Mouse (Mus musculus): ENCODE results near the gene Cds2.
"Not testable (repeated sequence)": the region's sequence is repeated elsewhere in the genome, so short reads cannot be mapped to it uniquely, and the experiment has no call there.

Cds2 gene

GRCm38 (mm10) chr2:132265196-132265595, 2.2 kb downstream of the Cds2 start:
- in situ Hi-C loops (cut with MboI, MseI): no loop called here

GRCm38 (mm10) chr2:132266086-132266485, 3.1 kb downstream of the Cds2 start:
- in situ Hi-C loops (cut with MboI, MseI): no loop called here

DNA sequence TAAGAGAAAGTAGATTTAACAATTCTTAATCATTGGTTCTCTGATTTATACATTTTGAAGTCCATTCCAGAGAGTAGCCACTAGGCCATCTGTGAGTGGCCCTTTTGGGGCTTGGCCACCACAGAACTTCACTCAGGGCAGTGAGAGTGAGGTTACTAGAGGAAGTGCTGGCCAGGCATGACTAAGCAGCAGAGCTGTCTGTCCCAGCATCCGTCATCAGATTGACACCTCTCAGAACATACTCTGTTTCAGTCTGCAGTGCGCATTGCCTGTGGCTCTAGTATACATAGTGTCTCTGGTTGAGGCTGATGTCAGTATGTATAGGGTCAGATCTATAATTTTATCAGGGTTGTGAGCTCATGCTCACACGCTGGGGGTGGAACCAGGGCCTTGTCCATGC, 6.3 kb downstream of the Cds2 start:
- in situ Hi-C loops (cut with MboI, MseI): no loop called here

DNA sequence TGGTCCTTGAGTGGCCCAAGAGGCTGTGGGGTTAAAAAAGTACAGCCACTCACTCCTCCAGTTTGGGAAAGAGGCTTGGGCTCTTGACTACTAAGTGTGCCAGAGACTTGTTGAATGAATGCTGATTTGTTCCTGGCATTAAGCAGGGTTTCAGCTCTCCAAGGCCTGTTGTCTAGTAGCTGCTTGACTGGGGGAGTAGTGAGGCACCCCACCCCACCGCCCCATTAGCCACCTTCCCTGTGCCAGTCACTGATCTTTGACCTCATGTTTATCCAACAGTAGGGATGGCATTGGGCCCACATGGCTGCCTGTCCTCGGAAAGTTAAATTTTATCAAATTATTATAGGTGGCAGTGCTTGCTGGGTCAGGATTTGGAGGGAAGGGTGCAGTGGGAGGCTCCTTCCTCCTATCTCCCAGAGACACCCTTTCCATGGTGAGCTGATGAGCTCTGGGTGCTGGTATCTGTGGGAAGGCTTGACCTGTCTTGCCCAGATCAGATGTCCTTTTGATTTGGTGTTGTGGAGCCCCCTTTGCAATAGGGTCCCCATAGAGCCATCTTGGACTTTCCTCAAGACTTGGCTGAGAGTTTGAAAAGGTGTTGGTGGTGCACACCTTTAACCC, 7.5 kb downstream of the Cds2 start:
- in situ Hi-C loops (cut with MboI, MseI): no loop called here

DNA sequence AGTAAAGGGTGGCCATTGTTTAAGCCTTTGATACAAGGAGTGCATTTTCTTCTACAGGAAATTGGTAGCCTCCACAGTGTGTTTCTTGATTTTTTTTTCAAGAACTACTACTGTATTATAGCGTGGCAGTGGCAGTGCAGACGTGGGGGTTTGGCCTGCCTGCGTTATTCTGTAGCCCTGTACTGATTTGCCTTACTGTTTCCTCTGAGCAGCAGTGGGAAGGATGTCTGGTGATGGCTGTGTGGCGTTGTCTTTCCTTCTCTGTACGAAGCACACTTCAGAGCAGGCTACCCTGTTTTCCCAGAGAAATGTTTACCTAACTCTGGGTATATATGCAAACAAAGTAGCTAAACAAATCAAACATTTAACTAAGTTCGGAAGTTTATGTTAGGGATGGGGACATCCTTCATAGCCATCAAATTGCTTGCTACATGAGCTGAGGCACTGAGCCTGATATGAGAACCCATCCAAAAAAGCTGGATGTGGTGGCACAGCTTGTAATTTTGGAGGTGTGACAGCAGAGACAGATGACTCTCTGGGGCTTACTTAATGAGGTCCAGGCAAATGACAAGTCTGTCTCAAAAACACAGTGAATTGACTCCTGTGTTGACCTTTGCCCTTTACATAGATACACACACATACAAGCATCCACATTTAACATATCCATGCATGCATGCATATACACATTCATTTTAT, 9.9 kb downstream of the Cds2 start:
- in situ Hi-C loops (cut with MboI, MseI): no loop called here

DNA sequence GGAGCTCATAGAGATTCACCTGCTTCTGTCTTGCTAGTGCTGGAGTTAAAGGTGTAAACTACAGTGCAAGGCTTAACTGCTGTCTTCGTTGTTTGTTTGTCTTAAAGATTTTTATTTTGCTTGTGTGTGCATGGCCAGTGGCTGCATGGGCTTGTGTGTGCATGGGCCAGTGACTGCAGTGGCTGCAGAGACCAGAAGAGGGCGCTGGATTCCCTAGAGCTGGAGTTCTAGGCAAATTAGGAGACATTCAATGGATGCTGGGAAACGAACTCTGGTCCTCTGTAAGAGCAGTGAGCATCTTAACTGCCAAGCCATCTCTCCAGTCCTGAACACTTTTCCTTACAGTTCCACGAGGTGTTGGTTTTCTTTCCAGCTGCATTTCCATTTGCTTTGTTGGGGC, 12.6 kb downstream of the Cds2 start:
- in situ Hi-C loops (cut with MboI, MseI): no loop called here

DNA sequence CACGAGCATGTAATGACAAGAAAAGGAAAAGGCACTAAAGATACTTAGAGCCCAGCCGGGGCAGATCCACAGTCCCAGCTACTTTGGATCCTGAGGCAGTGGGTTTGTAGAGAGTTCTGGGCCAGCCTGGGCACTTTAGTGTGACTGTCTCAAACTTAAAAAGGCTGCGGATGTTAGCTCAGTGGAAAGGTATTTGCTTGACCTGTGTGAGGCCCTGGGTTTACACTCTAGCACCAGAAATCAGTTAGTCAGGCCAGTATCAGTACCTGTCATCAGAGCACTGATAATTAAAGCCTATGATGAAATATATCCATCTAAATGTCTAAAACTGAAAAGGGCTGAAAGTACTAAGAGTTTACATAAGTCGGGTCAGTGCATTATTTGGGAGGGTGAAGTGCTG, 13.3 kb downstream of the Cds2 start:
- in situ Hi-C loops (cut with MboI, MseI): no loop called here

DNA sequence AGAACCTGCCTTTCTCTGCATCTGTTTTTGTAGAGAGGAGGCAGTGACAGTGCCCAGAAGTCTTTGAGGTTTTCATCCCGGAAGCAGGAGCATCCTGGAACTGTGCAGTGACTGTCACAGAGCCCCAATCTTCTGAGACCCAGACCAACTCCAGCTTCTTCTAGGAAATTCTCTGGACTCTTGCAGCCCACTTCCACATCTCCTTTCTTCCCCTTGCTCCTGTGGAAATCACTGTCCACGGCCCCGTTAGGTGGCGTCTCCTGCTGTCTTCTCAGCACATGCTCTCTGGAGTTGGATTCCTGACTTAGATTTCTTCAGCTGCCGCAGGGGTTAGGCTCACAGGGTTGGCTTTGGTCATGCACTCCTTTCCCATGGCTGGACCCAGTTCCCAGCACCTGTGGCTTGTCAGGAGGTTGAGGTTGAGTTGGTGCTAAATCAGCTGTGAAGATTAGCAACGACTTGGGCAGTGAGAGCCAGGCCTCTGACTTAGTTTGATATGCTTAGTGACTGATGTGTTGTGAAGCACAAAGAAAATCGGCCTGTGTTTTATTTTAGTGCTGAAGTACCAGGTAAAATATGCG, 15.4 kb downstream of the Cds2 start:
- in situ Hi-C loops (cut with MboI, MseI): no loop called here

DNA sequence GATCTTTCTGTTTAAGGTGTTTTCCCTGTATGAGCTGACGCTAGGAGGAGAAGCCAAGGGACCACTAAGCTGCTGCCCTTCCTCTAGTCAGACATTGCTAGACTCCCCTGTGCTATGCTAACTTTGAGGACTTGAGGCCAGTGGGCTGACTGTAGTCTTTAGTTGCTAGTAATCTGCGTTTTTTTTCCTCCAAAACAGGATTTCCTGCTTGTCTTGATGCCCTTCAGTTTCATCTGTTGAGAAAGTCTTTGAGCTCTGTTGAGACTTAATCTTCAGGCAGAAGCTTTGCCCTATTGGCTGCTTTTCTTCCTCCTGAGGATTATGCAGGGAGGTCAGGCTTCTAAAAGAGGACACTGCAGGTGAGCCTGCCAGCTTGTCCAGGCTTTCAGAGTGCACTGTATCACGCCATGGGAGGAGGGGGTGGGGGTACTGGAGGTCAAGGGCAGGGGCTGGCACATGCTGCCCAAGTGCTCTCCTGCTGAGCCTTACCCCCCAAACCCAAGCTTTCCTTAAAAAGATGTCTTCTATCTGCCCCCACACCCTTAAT, 16.5 kb downstream of the Cds2 start:
- in situ Hi-C loops (cut with MboI, MseI): no loop called here

- in situ Hi-C loops (cut with MboI, MseI): no loop called here
Observed at GRCm38 (mm10) chr2:132279978-132280377, 17.0 kb downstream of the Cds2 start.

GRCm38 (mm10) chr2:132280518-132281120, 17.7 kb downstream of the Cds2 start:
- in situ Hi-C loops (cut with MboI, MseI): no loop called here

DNA sequence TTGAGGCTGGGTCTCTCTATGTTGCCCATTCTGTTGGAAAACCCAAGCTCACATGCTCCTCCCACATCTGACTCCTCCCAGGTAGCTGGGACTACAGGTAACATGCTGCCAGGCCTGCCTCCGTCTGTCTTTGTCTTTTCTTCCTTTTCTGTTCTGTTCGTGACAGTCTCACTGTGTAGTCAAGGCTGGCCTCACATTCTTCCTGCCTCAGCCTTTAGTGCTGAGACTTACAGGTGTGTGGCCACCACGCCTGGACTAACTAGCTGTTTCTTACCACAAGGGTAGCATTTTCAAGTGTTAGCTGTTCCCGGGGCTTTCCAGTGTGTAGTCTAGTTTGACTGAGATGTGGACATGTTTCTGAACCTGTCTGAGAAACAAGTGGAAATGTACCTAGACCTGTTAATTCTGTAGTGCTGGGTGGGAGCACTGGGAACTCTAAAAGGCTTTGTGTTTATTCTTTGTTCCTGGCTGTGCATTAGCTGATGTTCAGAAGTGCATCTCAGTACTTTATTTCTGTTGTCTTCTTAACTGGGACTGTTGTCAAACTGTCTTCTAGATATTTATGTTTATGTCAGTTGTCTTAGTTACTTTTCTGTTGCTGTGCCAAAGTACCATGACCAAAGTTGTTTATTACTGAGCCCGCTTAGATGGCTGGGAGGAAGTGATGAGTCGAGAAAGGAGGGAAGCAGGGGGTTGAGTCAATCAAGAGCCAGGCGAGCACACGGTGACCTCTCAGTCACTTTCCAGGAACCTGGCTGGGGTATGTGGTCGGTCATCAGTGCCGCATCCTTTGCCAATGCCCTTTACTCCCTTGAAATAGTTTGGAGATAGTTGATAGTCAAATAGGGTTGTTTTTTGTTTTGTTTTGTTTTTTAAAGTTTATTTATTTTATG, 18.9 kb downstream of the Cds2 start:
- in situ Hi-C loops (cut with MboI, MseI): no loop called here

- in situ Hi-C loops (cut with MboI, MseI): no loop called here
Observed at GRCm38 (mm10) chr2:132282453-132283174, 19.7 kb downstream of the Cds2 start.

DNA sequence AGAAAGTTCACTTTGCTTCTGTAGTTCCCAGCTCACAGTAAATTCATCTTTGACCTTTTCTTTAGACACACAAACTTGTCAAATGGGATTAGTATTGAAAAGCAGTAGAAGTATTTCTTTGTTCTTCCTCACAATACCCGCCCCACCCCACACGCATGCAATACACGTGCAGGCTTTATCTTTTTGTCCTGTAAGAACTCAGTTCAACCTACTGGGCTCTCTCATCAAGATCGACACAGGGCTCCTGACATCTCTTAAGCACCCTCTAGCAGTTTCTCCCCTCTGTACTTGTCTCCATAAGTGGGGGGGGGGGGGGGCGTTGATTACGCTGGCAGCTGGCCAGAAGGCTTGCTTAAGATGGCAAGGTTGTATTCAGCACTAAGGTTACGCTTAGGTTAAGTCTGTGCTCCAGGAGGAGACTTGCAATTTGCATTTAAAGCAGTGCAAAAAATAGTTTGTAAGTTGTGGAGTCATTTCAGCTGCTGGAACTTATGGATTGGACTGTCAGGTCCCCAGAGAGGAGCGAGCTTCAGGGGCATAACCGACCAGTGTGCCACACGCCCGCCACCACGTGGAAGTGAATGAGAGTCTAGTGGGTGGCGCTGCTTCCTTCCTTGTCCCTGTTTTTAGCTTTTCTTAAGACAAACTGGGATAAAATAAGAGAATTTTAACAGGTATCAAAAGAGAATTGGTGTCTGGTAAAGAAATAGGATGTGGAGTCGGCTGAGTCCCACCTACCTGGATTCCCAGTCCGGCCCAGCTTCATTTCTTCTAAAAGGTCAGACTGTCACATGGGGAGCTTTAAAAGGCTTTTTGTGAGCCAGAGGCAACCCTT, 20.5 kb downstream of the Cds2 start:
- in situ Hi-C loops (cut with MboI, MseI): no loop called here

GRCm38 (mm10) chr2:132284492-132285139, 21.7 kb downstream of the Cds2 start:
- in situ Hi-C loops (cut with MboI, MseI): no loop called here

DNA sequence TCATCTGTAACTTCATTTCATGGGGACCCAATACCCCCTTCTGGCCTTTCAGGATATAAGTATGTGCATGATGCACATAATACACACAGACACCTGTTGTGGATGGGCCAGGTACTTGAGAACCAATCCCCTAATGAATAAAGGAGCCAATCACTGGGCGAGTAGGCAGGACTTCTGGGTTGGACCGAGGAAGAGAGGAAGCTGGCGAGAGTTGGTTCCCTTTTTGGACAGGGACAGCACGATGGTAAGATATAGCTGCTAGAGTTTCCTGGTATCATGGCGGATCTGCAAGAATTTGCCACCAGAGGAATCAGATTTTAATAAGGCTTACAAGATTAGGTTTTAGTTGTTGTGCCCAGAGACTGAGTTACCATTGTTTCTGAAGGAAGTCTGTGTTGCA, 22.8 kb downstream of the Cds2 start:
- in situ Hi-C loops (cut with MboI, MseI): not testable (repeated sequence)

DNA sequence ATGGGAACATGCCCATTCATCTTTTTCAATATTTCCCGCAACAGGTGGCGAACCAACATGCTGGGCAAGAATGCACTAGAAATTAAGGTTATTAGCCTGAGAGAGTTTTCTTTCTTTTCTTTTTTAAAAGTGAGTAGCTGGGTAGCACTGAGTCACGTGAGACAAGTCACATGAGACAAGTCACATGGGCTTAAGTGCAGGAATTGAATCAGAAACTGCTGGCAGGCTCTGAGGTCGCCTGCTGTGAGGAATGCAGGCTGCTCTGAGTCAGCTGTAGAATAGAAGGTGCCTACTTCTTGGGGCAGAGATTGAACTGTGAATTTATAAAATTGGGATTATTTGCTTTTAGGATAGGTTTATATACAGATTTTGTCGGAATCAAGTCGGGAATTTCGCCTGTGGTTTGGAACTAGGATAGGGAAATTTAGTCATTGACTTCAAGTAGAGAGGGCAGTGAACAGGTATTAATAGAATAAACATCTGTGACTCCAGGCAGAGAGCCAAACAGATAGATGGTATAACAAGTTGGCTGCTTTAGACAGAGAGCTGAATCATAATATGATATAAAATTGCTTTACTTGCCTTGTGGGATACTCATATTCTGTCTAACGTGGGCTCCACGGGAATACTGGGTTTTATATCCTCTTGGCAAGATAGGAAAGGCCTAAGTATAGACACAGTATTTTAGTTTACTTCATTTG, 23.6 kb downstream of the Cds2 start:
- in situ Hi-C loops (cut with MboI, MseI): no loop called here

DNA sequence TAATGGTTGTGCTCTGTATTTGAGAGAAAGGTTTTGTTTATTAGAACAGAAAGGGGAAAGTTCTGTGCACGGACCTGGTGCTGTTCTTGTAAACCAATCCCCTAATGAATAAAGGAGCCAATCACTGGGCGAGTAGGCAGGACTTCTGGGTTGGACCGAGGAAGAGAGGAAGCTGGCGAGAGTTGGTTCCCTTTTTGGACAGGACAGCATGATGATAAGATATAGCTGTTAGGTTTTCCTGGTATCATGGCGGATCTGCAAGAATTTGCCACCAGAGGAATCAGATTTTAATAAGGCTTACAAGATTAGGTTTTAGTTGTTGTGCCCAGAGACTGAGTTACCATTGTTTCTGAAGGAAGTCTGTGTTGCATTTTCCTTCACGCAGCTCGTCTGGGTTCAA, 26.3 kb downstream of the Cds2 start:
- in situ Hi-C loops (cut with MboI, MseI): not testable (repeated sequence)

DNA sequence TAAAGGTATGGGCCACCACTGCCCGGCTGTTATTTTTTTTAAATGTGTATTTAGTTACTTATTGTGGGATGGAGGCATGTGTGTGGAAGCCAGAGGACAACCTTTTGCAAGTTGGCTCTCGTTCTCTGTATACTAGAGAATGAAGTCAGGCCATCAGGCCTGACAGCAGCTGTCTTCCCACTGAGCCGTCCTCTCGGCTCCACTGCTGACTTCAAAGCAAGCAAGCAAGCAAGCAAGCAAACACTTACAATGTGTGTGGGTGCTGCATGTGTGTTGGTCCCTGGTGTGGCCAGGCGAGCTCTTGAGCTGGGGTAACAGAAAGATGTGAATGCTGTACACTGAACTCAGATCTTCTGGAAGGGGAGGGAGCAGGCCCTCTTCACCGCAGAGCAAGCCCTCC, 27.9 kb downstream of the Cds2 start:
- in situ Hi-C loops (cut with MboI, MseI): no loop called here

Data from regulatory T cell (primary cell).